Mouse (Mus musculus) liver, embryonic 16.5 days (tissue): ENCODE data around the gene Clrn3. TPM values are rescaled to one million over a fixed set of nuclear protein-coding genes. Genes with fewer than 3 reads are reported as not detected.
"Not testable (repeated sequence)": the region's sequence is repeated elsewhere in the genome, so short reads cannot be mapped to it uniquely, and the experiment has no call there.

Experiments
- ATAC-seq: fragments of 200-750 bp; cut with Nextera tagmentation; 2 replicates; pipeline ENCODE4 v1.8.0; 2017; ENCODE audit warnings: low read depth, mild to moderate bottlenecking, moderate number of reproducible peaks, moderate library complexity
- H3K27ac ChIP-seq: fragments of 300-500 bp; sonication (generic); 2 replicates; pipeline ENCODE4 v1.5.1; 2014; ENCODE audit warnings: mild to moderate bottlenecking, low read length
- H3K27me3 ChIP-seq: fragments of 300-500 bp; sonication (generic); 2 replicates; pipeline ENCODE4 v1.6.1; 2014; ENCODE audit warnings: low read depth, low read length, mixed read lengths; ENCODE audit not compliant: control insufficient read depth, insufficient read depth
- H3K36me3 ChIP-seq: fragments of 300-500 bp; sonication (generic); 2 replicates; pipeline ENCODE4 v1.6.1; 2014; ENCODE audit warnings: mild to moderate bottlenecking; ENCODE audit not compliant: control insufficient read depth, insufficient read depth
- H3K4me1 ChIP-seq: fragments of 300-500 bp; sonication (generic); 2 replicates; pipeline ENCODE4 v1.6.1; 2014; ENCODE audit warnings: low read depth, low read length, mixed read lengths; ENCODE audit not compliant: control insufficient read depth
- H3K4me2 ChIP-seq: fragments of 300-500 bp; sonication (generic); 2 replicates; pipeline ENCODE4 v1.6.1; 2014; ENCODE audit warnings: low read depth, low read length, mixed read lengths
- H3K4me3 ChIP-seq: fragments of 300-500 bp; sonication (generic); 2 replicates; pipeline ENCODE4 v1.5.1; 2014; ENCODE audit warnings: low read depth, mild to moderate bottlenecking, low read length
- H3K9ac ChIP-seq: fragments of 300-500 bp; sonication (generic); 2 replicates; pipeline ENCODE4 v1.6.1; 2014; ENCODE audit warnings: low read depth, low read length
- H3K9me3 ChIP-seq: fragments of 300-500 bp; sonication (generic); replicated peaks from 2 replicates; pipeline ENCODE4 v1.6.1; 2016; ENCODE audit warnings: low read length; ENCODE audit not compliant: control insufficient read depth
- WGBS: fragments of 180-500 bp; shearing (Covaris S2); extraction: QIAGEN DNeasy Blood & Tissue Kit; methylation state at CpG from one replicate; pipeline ENCODE4 v1.1.7; 2014; ENCODE audit not compliant: insufficient replicate concordance; 5-methylcytosine and 5-hydroxymethylcytosine counted together
- polyA plus RNA-seq: library from polyadenylated mRNA; unstranded; fragments of >200 nt; fragmentation: Nextera tagmentation; extraction: Ambion mirVana; gene quantifications from 2 replicates; pipeline ENCODE4 v1.2.1, GENCODE M21; 2015

The Clrn3 gene
- 0.13 TPM in 1 of 2 replicates, not detected in the other for polyA plus RNA-seq

DNA sequence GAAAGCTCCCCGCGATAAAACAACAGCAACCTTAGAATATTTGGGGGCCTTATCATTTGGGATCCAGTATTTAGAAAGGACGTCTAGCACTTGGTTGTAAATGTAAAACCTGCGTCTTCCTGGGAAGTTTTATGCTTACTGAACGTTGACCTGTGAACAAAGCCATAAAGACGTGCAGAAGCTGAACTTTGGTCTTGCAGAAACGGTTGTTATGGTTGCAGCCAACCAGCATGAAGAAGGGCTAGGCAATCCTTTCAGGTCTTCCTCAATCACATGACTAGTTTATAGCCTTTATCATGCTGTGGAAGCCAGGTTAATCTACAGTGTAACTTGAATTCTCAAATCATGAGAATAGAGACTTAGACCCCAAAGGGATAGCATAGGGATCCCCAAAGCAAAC, at the start of gene Clrn3:
Gene Clrn3 (minus strand): TSS at position 140 of the 400 bp plus-strand sequence.
- H3K36me3 ChIP-seq, result no peaks in the 10 kb centered on the region
- no peak for ATAC-seq
- no peak within 1 kb of the TSS for H3K27ac ChIP-seq
- H3K9me3 ChIP-seq, result no peaks in the 10 kb centered on the region
- no peaks in the 10 kb centered on the region for H3K4me1 ChIP-seq
- WGBS, result 67% methylated on average over 7 of the region's 7 CpGs
- no peaks in the 10 kb centered on the region for H3K27me3 ChIP-seq
- H3K4me2 ChIP-seq, result no peak within 1 kb of the TSS
- no peak within 1 kb of the TSS for H3K4me3 ChIP-seq
- H3K9ac ChIP-seq, result no peak within 1 kb of the TSS

GRCm38 (mm10) chr7:135576329-135576728, 47.9 kb upstream of the Clrn3 start:
- Histone ChIP-seq H3K36me3 (no peaks in the 10 kb centered on the region), H3K9me3 (no peaks in the 10 kb centered on the region), H3K27me3 (no peaks in the 10 kb centered on the region), H3K4me1 (peaks cover 18% of the 10 kb centered on the region), H3K4me3 (no peak overlapping the region), H3K9ac (no peak overlapping the region), H3K27ac (no peak overlapping the region), H3K4me2 (no peak overlapping the region)
- ATAC-seq, result no peak
- 58% methylated on average over 3 of the region's 3 CpGs for WGBS

DNA sequence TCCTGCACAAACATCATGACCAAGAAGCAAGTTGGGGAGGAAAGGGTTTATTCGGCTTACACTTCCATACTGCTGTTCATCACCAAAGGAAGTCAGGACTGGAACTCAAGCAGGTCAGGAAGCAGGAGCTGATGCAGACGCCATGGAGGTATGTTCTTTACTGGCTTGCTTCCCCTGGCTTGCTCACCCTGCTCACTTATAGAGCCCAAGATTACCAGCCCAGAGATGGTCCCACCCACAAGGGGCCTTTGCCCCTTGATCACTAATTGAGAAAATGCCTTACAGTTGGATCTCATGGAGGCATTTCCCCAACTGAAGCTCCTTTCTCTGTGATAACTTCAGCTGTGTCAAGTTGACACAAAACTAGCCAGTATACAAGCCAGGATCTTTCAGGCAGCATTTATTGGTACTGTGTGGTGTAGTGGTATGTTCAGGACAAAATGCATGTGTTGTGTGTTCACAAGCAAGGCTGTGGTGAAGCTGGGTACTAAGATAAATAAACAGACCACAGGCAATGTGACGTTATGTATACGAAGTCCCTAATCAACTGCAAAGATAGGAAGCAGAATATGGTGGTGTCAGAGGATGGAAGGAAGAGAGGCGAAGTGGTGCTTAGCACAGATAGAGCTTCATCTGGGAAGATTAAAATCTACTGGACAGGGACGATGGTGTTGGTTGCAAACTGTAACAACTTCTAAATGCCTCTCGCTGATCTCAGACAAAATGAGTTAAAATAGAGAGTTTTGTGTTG, 47.0 kb upstream of the Clrn3 start:
- H3K27me3 ChIP-seq, H3K27ac ChIP-seq, H3K9ac ChIP-seq, H3K4me2 ChIP-seq, H3K36me3 ChIP-seq, H3K4me1 ChIP-seq, H3K9me3 ChIP-seq, H3K4me3 ChIP-seq: not testable (repeated sequence)
- peak; percentile 74 for ATAC-seq
- WGBS, result 17% methylated on average over 7 of the region's 7 CpGs

GRCm38 (mm10) chr7:135571951-135572559, 43.6 kb upstream of the Clrn3 start:
- WGBS, result 70% methylated on average over 10 of the region's 10 CpGs
- Histone ChIP-seq H3K27ac (no peak overlapping the region), H3K4me1 (peaks cover 7% of the 10 kb centered on the region), H3K4me3 (no peak overlapping the region), H3K36me3 (no peaks in the 10 kb centered on the region), H3K9me3 (no peaks in the 10 kb centered on the region), H3K9ac (no peak overlapping the region), H3K27me3 (no peaks in the 10 kb centered on the region), H3K4me2 (no peak overlapping the region)
- ATAC-seq, result no peak

DNA sequence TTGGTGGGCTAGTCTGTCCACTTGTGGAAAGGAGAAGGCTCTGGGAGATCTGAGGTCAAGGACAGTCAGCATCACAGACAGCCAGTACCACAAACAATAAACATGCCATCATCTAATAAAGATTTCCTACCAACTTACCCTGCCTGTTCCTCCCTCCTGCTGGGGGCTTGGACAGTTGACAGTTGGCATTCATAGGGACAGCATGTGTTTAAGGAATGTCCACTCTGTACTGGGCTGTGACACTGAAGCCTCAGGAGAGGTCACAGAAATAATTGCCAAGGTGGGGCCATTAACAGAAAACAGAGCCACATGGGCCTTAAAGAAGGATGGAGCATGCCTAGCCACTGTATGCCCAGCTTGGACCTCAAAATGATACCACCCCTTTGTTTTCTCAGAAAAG, 42.9 kb upstream of the Clrn3 start:
- ATAC-seq, result no peak
- Histone ChIP-seq H3K4me2 (no peak overlapping the region), H3K27me3 (no peaks in the 10 kb centered on the region), H3K4me3 (no peak overlapping the region), H3K4me1 (peaks cover 3% of the 10 kb centered on the region), H3K27ac (no peak overlapping the region), H3K36me3 (no peaks in the 10 kb centered on the region), H3K9me3 (no peaks in the 10 kb centered on the region), H3K9ac (no peak overlapping the region)

DNA sequence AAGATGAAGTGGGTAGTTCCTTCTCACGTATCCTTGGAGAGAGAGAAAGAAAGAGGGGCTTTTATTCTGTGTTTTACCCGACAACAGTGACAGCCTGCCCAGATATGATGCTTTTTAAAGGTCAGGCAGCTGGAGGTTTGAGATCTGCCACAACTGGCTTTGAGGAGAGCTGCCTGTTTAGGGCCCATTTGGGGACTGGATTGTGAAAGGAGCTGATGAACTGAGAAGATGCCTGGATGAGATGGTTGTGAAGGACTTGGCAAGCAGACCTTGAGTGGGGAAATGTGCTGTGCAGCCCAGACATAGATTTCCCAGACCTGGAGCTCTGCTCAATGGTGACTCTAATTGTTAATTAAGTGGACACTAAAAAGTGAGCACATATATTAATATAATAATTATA, 40.1 kb upstream of the Clrn3 start:
- H3K27me3 ChIP-seq, result no peaks in the 10 kb centered on the region
- no peaks in the 10 kb centered on the region for H3K4me1 ChIP-seq
- H3K36me3 ChIP-seq, result no peaks in the 10 kb centered on the region
- no peak overlapping the region for H3K9ac ChIP-seq
- H3K4me3 ChIP-seq, result no peak overlapping the region
- 46% methylated on average over 2 of the region's 2 CpGs for WGBS
- no peak overlapping the region for H3K27ac ChIP-seq
- H3K4me2 ChIP-seq, result no peak overlapping the region
- ATAC-seq, result no peak
- H3K9me3 ChIP-seq, result no peaks in the 10 kb centered on the region

DNA sequence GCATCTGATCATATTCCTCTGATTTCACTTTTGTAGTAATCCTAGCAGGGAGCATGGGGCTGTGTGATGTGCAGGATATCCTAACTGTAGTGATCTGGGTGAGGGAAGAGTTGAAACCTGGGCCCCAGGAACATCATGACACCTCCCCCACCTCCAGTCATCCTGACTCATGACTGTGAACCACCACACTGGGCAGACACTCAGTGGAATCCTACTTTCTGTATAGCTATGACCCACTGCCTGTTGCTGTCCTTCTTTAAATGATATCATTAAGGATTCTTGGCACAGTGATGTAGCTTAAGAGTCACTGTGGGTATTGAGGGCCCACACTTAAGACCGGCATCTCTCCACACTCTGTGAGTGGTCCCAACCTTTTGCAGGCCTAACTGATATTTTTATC, 39.1 kb upstream of the Clrn3 start:
- no peaks in the 10 kb centered on the region for H3K36me3 ChIP-seq
- H3K27me3 ChIP-seq, result no peaks in the 10 kb centered on the region
- no peak overlapping the region for H3K27ac ChIP-seq
- no peak for ATAC-seq
- no peak overlapping the region for H3K4me2 ChIP-seq
- no peaks in the 10 kb centered on the region for H3K4me1 ChIP-seq
- H3K4me3 ChIP-seq, result no peak overlapping the region
- WGBS, result 49% methylated on average over 1 of the region's 1 CpGs
- no peaks in the 10 kb centered on the region for H3K9me3 ChIP-seq
- no peak overlapping the region for H3K9ac ChIP-seq

DNA sequence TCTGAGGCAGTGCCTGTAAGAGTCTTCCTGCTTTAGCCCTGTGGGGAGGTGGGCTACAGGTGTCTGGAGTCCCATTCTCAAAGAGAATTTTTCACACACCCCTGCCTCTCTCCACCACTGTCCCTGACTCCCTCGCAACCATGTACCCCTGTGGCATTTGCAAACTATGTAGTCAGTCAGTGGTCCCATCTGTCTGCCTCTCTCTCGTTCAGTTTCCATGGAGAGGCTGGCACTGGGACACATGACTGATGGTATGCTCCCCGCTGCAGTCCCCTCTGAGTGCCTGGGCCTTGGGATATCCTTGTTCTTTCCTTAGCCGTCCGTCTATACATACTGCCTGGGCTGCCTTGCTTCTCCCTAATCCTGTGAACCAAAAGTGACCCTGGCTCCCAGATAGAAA, 37.6 kb upstream of the Clrn3 start:
- no peak for ATAC-seq
- Histone ChIP-seq H3K4me3 (no peak overlapping the region), H3K9ac (no peak overlapping the region), H3K27me3 (no peaks in the 10 kb centered on the region), H3K4me2 (no peak overlapping the region), H3K27ac (no peak overlapping the region), H3K4me1 (no peaks in the 10 kb centered on the region), H3K36me3 (no peaks in the 10 kb centered on the region), H3K9me3 (no peaks in the 10 kb centered on the region)
- 59% methylated on average over 5 of the region's 5 CpGs for WGBS

- Histone ChIP-seq H3K36me3 (no peaks in the 10 kb centered on the region), H3K4me2 (no peak overlapping the region), H3K27ac (no peak overlapping the region), H3K4me1 (no peaks in the 10 kb centered on the region), H3K4me3 (no peak overlapping the region), H3K27me3 (no peaks in the 10 kb centered on the region), H3K9me3 (no peaks in the 10 kb centered on the region), H3K9ac (no peak overlapping the region)
- 73% methylated on average over 8 of the region's 8 CpGs for WGBS
- no peak for ATAC-seq
These were observed 35.6 kb upstream of the Clrn3 start for GRCm38 (mm10) chr7:135564022-135564421.
